Mouse (Mus musculus) CD4-positive naive resting alpha-beta T cell, adult 76 days (primary cell): ENCODE measurements around the gene Syt11. TPM values are rescaled to one million over a fixed set of nuclear protein-coding genes. Genes with fewer than 3 reads are reported as not detected.

Experiments used
- total RNA-seq: library from RNA; stranded (reverse); gene quantifications from one replicate; pipeline ENCODE4 v1.2.4, GENCODE M21; 2023

Syt11 gene
- 6.2 TPM for total RNA-seq

DNA sequence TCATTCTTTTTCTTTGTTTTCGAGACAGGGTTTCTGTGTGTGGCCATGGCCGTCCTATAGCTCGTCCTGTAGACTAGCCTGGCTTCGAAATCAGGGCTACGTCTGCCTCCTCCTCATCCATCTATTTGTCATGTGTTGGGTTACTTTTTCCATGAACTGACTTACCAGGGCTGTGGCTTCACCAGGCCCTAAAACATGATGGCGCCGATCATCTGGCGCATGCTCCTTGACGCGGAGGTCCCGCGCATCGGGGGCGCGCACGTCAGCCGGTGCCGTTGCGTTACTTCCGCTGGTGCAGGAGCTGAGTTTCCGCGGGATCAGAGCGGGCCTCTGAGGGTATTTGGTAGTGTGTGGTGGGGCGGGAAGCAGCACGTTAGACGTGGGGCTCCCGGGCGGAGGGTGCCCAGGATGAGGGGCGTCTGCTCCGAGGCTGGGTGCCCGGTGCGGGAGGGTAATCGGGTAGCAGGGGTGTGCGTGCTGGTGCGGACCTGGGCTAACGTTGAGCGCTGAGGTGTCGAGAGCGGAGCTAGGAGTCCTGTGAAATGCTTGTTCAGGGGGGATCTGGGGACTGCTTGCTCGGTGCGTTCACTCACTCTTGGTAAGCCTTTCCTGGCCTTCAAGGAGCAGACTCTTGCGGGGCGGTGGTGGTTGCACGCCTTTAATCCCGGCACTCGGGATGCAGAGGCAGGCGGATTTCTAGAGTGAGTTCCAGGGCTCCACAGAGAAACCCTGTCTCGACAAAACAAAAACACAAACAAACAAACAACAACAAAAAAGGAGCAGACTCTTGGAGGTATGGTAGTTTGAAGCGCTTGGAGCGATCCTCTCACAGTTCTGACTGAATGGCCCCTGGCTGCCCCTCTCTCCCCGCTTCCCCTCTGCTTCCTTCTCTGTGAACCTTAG, at the start of gene Syt11:
Gene Syt11, minus strand, starts transcription at position 226 of the 903 bp plus-strand sequence.

DNA sequence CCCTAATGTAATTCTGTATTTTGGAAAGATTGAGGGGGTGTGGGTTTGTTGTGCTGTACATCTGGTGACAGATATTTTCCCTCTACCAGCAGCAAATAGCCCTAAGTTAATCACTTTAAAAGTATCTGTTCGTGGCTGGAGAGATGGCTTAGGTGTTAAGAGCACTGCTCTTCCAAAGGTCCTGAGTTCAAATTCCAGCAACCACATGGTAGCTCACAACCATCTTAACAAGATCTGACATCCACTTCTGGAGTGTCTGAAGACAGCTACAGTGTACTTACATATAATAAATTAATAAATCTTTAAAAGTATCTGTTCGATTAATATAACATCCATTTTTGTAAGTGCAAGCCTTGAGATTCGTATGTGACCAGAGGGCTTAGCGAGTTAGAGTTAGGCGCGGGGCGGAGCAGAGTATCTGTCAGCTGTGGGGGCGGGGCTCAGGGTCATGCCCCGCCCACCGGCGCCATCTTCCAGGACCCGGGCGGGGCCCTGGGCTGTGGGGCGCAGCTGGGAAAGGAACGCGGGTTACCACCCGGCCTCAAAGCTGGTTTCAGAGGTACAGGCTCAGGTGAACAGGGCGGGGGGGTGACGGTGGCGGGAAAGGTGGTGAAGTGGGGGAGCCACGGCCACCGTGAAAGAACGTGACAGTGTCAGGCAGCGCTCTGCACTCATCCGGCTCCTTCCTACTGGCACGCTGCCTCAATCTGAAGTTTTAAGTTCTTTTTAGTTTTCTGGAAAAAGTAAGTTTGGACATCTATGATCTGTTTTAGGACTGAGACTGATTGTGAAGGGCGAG, 58.4 kb downstream of the Syt11 start, which contains the start of gene Rit1:
Gene Rit1, plus strand, starts transcription at position 440 of the 799 bp plus-strand sequence.

Other genes with a start within 250 kb of the Syt11 start
- gene Mex3a, start 242.8 kb downstream of the Syt11 start, total RNA-seq = 2.3 TPM
- gene Rab25, start 226.9 kb downstream of the Syt11 start, total RNA-seq = not detected
- gene Lamtor2, start 222.1 kb downstream of the Syt11 start, total RNA-seq = 60.5 TPM
- gene Ubqln4, start 221.4 kb downstream of the Syt11 start, total RNA-seq = 48.9 TPM
- 61.2 TPM for gene Ssr2, start 199.3 kb downstream of the Syt11 start, total RNA-seq
- 137 TPM for gene Arhgef2, start 169.2 kb downstream of the Syt11 start, total RNA-seq
- gene Rxfp4, start 122.0 kb downstream of the Syt11 start, total RNA-seq = not detected
- 112 TPM for gene Khdc4, start 89.4 kb downstream of the Syt11 start, total RNA-seq
- 30.9 TPM for gene Rit1, start 58.3 kb downstream of the Syt11 start, total RNA-seq
- gene Gon4l, start 60.1 kb upstream of the Syt11 start, total RNA-seq = 79.3 TPM
- 11.9 TPM for gene Msto1, start 138.8 kb upstream of the Syt11 start, total RNA-seq
- 85.9 TPM for gene Ash1l, start 175.5 kb upstream of the Syt11 start, total RNA-seq
- 89.0 TPM for gene Dap3, start 176.0 kb upstream of the Syt11 start, total RNA-seq